Mouse (Mus musculus) lung, postnatal 10 days (tissue): ENCODE measurements around the gene Sun3.

ENCODE experiments used
- DNase-seq: peaks from one replicate; pipeline ENCODE4 v3.0.0; 2021

The Sun3 gene

GRCm38 (mm10) chr11:9048703-9049060 lies at the start of gene Sun3:
Sun3 (minus strand) TSS chr11:9048991.
- DNase-seq: peak; percentile 2

GRCm38 (mm10) chr11:9076444-9076843 lies 27.7 kb upstream of the Sun3 start:
- no peak for DNase-seq

DNA sequence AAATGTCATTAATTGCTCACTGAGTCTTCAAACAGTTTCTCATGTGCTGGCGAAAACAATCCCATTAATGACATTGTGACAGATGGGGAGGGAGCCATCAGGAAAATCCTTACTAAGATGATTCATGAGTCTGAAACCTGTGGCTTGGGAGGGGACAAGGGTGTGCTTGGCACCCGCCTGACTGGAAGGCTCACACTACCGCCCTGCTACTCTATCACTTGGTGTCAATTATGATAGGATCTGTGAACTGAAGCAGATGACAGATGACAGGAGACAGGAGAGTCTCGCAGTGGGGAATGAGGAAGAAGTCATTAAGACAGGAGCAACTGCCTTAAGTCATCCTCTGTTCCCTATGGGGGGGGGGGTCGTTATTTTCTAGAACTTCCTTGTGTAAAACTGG lies 11.7 kb upstream of the Sun3 start:
- no peak for DNase-seq

DNA sequence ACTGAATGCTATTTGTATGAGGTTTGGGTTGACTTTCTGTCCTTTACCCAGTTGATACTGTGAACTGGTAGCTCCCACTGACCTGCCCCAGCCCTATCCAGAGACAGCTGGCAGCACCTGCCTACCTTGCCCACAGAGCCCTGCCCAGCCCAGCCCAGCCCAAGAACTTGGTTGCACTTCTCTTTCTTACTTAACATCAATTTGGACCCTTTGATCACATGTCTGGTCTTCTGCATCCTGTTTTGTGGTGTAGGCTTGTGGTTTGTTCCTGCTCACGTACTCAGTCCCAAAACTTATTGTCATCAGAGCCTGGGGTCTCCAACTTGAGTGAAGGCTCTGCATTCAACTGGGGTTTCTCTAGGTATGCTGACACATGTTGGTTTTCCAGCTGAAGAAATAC lies 11.2 kb upstream of the Sun3 start:
- DNase-seq: no peak

DNA sequence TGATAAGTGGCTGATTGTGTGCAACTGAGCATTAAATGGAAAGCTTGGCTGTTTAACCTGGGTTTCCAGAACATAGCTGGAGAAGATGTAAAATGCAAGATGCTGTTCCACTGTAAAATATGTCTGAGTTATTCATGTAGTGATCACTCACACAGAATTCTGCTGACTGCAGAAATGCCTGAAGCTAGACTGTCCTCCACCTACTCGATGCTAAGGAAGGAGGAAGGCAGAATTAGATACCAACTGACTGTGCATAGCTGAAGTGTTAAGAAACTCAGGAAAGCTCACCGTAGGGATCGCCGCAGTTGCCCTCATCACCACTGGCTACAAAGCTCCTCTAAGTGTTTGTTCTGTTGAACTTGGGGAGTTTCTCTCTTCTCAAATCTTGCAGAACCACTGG lies 8.9 kb upstream of the Sun3 start:
- no peak for DNase-seq

DNA sequence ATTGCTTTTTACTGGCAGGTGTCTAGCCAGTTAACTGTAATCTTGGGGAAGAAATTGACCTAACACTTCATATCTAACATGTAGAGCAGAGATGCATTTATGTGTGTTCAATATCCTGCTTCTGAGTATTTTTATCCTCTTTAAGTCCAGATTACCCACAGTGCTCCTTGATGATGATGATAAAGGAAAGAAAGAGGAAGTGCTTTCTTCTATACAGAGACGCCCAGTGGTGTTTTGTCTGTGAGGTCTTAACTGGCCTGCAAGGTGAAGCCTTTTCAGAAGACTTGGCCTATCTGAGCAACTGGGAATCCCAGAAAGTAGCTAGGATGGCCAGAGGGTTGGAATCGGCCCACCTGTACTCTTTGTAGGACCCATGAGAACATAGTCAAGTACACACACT lies 8.1 kb upstream of the Sun3 start:
- no peak for DNase-seq

- no peak for DNase-seq
These were observed 3.1 kb upstream of the Sun3 start for GRCm38 (mm10) chr11:9051895-9052294.

- DNase-seq: no peak
These were observed 1.4 kb upstream of the Sun3 start for GRCm38 (mm10) chr11:9050241-9050640.

DNA sequence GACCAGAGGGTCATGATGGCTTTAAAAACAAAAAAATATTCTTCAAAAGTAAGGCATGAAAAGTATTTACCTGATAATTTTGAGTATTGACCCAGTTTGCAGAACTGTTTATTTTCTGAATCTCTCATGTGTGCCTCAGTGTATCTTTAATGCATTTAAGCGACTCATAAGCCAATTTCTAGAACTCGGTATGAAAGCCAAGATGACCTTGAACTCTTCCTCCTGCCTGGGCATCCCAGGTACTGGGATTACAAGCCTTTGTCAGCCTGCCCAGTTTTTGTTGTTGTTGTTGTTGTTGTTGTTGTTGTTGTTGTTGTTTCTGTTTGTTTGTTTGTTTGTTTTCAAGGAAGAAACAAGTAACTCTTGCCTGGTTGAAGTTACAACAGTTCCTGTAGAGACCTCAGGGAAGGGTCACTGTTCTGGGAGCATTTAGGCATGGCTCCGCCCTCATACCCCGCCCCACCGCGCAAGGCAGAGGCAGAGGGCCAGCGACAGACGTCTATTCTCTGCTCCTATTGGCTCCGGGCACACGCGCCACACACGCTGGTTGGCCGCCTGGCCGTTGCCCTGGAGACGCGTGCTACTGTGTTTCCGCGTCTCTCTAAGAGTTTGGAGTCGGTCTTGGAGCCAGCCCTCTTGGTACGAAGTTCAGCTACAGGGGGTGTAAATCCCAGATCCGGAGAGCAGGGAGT lies 634 bp downstream of the Sun3 start, which contains the start of gene Gm11992:
Gene Gm11992 (plus strand): TSS at position 584 of the 692 bp plus-strand sequence.
- DNase-seq: peak; percentile 90

DNA sequence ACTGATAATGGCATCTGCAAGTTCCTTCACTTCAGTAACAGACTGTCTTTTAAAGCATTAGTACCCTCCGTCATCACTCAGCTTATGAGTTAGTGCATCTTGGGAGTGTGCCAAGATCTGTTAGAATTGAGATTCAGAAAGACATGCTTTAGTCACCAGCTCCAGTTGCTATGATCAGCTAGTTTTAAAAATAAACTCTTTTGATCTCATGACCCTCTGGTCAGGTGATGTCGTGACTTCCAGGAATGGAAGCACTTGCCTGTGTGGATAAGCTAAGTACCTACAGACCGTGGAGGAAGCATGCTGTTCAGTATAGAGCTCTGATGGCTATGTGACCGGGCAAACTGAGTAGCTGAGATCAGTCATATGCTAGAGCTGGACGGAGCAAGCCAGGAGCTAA lies 1.7 kb downstream of the Sun3 start:
- DNase-seq: no peak

DNA sequence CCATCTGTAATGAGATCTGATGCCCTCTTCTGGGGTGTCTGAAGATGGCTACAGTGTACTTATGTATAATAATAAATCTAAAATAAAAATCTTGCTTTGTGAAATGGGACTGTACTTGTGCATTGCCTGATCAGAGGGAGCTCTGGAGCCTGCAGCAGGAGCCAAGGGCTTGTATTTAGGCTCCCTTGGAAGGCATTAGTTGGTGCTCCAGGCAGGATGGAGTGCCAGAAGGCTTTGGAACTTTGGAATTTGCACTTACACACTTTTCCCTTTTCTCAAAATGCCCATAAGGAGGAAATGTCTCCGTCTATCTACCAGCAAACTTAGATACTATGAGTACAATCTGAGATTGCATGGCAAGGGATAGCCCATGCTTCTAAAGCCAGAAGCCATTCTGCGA lies 2.2 kb downstream of the Sun3 start:
- no peak for DNase-seq

DNA sequence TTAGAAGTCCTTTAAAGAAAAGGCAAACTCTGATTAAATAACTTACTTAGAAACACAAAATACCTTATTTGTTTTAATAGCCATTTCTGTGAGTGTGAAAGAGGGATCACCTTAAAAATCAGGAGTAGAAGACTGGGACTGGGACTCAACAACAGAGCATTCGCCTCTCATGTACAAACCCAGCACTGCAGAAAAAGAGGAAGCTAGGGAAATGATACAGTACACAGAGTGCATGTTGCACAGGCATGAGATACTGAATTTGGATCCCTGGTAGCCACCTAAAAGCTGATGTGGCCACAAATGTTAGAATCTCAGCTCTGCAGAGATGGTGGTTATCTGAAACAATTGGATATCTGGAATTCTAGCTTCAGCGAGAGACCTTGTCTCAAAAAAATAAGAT lies 17.3 kb downstream of the Sun3 start:
- no peak for DNase-seq

- no peak for DNase-seq
These were observed 23.6 kb downstream of the Sun3 start for GRCm38 (mm10) chr11:9025211-9025610.

DNA sequence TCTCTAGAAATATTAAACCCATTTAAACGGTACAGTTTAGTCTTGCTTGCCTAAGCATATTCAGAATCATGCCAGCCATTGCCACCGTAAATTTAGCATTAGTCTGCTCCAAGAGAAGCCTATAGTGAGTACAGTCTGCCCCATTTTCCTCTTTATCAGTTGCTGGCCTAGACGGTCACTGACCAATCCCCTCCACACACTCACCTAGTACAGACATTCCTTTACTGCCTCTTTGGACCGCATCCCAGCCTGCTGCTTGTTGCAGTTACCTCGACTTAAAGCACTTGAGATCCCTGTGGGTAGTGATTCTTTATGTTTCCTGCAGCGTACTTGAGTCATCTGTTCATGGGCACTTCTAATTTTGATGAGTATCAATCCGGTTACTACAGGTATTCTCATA lies 24.0 kb downstream of the Sun3 start:
- DNase-seq: no peak

DNA sequence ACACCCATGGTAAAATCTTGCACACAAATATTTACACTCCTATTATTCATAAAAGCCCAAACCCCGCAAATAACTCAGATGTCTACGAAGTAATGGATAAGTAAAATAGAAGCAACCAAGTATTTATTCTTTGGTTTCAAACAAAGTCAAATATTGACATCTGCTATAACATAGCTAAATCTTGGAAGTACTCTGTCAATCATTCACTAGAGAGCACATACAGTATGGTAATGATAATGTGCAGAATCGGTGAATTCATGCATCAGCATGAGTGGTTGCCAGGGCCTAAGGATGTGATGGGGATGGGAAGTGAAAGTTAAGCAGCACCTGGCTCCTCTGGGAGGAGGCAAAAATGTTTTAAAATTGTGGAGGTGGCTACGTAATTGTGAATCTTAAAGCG lies 28.6 kb downstream of the Sun3 start:
- DNase-seq: no peak

DNA sequence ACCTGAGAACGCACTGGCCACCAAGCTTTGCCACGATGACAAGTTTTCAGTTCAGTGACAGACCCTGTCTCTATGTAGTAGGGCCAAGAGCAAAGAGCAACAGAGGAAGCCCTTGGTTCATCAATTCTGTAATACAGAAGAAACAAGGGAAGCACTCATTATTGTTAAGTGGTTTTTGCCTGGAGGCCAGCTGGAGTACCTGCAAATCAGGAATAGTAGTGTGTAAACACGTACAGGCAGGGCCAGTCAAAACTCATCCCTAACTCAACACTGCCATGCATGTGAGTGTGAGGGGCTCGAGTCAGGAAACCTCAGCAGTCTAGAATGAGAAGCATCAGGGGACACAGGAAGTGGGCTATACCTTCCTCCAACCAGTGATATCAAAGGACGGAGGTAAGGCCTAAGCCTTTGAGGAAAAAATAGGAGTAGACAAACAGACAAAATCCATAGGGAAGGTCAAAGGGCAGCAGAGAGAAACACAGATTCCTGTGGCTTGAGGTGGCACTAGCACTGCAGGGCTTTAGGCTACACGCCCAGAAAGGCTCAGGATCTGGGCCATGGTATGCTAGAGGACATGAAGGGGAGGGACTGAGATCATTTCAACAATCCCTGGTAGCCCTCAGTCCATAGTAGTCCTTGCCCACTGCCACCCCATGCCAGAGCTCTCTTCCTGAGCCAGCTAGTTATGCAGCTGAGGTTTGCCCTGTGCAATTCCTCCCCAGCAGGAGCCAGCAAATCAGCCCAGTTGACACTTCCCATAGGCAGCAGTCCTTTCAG lies 30.1 kb downstream of the Sun3 start:
- DNase-seq: no peak

GRCm38 (mm10) chr11:9014740-9015139 lies 34.1 kb downstream of the Sun3 start:
- DNase-seq: no peak

- DNase-seq: no peak
These were observed 37.4 kb downstream of the Sun3 start for GRCm38 (mm10) chr11:9011348-9011747.

- DNase-seq: peak; percentile 93
These were observed 37.9 kb downstream of the Sun3 start, which contains the start of gene Hus1 for GRCm38 (mm10) chr11:9010853-9011339. Hus1 (minus strand) TSS chr11:9011191.

DNA sequence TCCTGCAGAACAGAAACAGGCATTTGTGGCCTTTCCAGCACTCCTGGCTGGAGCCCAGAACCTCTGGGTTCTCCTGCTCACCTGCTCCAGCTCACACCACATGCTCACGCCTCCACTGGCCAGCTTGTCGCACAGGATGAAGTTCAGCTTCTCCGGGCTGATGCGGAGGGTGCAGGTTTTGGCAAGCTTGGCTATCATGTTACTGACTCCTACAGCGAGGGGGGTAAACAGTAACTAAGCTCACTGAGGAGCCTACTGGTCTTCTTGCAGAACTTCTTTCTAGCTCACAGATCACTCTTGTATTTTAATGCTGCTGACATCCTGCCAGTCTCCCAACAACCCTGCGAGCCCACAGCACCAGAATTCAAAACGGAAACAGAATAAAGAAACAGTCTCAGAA lies 38.4 kb downstream of the Sun3 start:
- peak; percentile 28 for DNase-seq

DNA sequence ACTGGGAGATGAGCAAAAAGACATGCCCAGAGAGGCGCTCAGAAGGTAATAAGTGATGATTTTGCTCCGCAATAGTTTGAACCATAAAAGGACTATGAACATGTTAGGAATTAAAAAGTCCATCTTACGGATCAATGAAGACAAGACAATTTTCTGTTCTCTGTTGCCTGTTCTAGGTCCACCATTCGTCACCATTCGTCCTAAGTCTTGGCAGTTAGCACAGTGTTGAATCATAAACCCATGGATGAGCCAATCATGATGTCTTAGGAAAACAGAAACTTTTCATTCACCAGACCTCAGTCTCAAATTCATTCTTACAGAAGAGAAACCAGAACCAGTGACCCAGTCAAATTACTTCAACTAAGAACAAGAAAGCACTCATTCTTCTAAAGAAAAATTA lies 40.0 kb downstream of the Sun3 start:
- DNase-seq: no peak

DNA sequence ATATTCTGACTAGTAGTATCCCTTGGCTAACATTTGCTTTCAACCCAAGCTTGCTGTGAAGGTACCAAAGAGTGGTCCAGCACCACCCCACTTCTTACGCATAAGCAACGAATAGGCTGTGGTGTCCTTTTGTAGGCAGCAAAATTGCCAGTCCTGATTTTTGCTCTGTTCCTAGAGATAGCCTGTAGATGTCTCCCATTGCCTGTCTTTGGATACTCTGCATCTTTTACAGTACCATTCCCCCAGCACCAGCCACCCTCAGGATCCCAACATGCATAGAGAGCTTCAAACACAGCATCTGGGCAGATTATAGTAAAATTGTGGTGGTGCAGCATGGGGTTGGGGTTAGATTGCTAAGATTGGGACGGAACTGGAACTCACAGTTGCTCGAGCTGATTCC lies 60.7 kb downstream of the Sun3 start:
- DNase-seq: no peak

DNA sequence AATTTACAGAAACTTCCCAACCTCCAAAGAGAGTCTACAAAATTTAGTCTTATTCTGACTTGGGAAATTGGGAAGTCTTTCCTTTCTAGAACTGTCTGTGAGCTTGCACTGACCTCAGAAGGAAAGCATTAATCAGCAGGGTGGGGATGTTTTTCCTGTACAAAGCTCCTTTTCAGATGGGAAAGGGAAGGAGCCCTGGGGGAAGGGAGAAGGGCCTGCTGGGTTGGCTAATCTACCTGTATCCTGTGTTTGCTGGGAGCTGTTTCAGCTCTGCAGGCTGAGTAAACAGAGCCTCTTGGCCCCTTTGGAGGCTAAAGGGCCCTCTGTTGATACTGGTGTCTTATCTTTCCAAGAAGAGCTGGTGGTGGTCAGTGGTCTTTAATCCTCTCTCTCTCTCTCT lies 62.7 kb downstream of the Sun3 start:
- peak; percentile 24 for DNase-seq

- DNase-seq: peak; percentile 80
These were observed 65.4 kb downstream of the Sun3 start for GRCm38 (mm10) chr11:8983237-8983861.
